Mouse (Mus musculus) heart, adult 2 months (tissue): ENCODE results near the gene Elf1. TPM values are rescaled to one million over a fixed set of nuclear protein-coding genes. Genes with fewer than 3 reads are reported as not detected.

Experiments
- DNase-seq, 2 experiments: peaks; one replicate each; pipeline ENCODE4 v3.0.0; 2021
- H3K27ac ChIP-seq: fragments of 200-600 bp; 2 replicates; pipeline ENCODE4 v1.8.1; 2022
- H3K27me3 ChIP-seq: fragments of 200-500 bp; 2 replicates; pipeline ENCODE4 v1.6.1; 2012; ENCODE audit warnings: mild to moderate bottlenecking, low read length, inconsistent platforms, mixed read lengths; ENCODE audit not compliant: control insufficient read depth, insufficient read depth
- H3K36me3 ChIP-seq: fragments of 200-500 bp; 2 replicates; pipeline ENCODE4 v1.6.1; 2012; ENCODE audit warnings: low read length, inconsistent platforms; ENCODE audit not compliant: control insufficient read depth, insufficient read depth
- H3K4me1 ChIP-seq: fragments of 200-500 bp; 2 replicates; pipeline ENCODE4 v1.6.1; 2011; ENCODE audit warnings: low read length; ENCODE audit not compliant: control insufficient read depth, insufficient read depth
- H3K4me3 ChIP-seq: fragments of 200-600 bp; 2 replicates; pipeline ENCODE4 v1.8.1; 2022
- H3K79me2 ChIP-seq: fragments of 200-500 bp; replicated peaks from 2 replicates; pipeline ENCODE4 v1.6.1; 2012; ENCODE audit warnings: mild to moderate bottlenecking, inconsistent platforms, low read length, moderate library complexity, mixed read lengths; ENCODE audit not compliant: control insufficient read depth, insufficient read depth
- H3K9ac ChIP-seq: fragments of 200-500 bp; 2 replicates; pipeline ENCODE4 v1.6.1; 2012; ENCODE audit warnings: low read depth, mild to moderate bottlenecking, control low read depth, inconsistent platforms, low read length, mixed read lengths
- CTCF ChIP-seq: fragments of 200-600 bp; IDR thresholded peaks from 2 replicates; pipeline ENCODE4 v1.8.1; 2022; ENCODE audit warnings: antibody characterized with exemption, mild to moderate bottlenecking, moderate library complexity
- EP300 ChIP-seq: fragments of 200-500 bp; IDR thresholded peaks from 2 replicates; pipeline ENCODE4 v1.6.1; 2011; ENCODE audit warnings: low read depth, low read length, control low read depth; ENCODE audit not compliant: insufficient read depth
- POLR2A ChIP-seq: fragments of 200-500 bp; IDR thresholded peaks from 2 replicates; pipeline ENCODE4 v1.6.1; 2011; ENCODE audit warnings: mild to moderate bottlenecking, low read depth, low read length, control low read depth; ENCODE audit not compliant: insufficient read depth
- WGBS: fragments of 180-500 bp; shearing (Covaris S2); methylation state at CpG from one replicate; pipeline ENCODE4 v1.1.7; 2018; 5-methylcytosine and 5-hydroxymethylcytosine counted together
- intact Hi-C: fragments of 180-260 bp; cut with DNase I; formaldehyde crosslinking; loops from one replicate; pipeline ENCODE4 v1.15.1; 2025
- polyA plus RNA-seq: library from polyadenylated mRNA; depleted of rRNA; stranded (reverse); fragments of >200 nt; gene quantifications from 2 replicates; pipeline ENCODE4 v1.2.3, GENCODE M21; 2012
- total RNA-seq, 2 experiments: library from RNA; stranded (reverse); gene quantifications; 2 replicates each; pipeline ENCODE4 v1.2.3; 2021

Elf1 gene
- total and polyA plus RNA-seq, 3 experiments = 6.6 to 13.7 (median 13.3) TPM

- Histone ChIP-seq H3K79me2 (no peaks in the 10 kb centered on the region), H3K4me3 (no peak overlapping the region), H3K4me1 (no peaks in the 10 kb centered on the region), H3K36me3 (peaks cover 5% of the 10 kb centered on the region), H3K27me3 (no peaks in the 10 kb centered on the region), H3K27ac (no peak overlapping the region), H3K9ac (no peak overlapping the region)
- 86% methylated on average over 13 of the region's 13 CpGs for WGBS
- no peak for DNase-seq
- intact Hi-C loops = no loop called here
- no peak for TF ChIP-seq CTCF
- no peak for TF ChIP-seq POLR2A
- no peak for TF ChIP-seq EP300
These were observed 92.6 kb downstream of the Elf1 start for GRCm38 (mm10) chr14:79573482-79574191.

GRCm38 (mm10) chr14:79574361-79574760 is 93.4 kb downstream of the Elf1 start:
- intact Hi-C loops = no loop called here
- Histone ChIP-seq H3K36me3 (peaks cover 5% of the 10 kb centered on the region), H3K27me3 (no peaks in the 10 kb centered on the region), H3K4me3 (no peak overlapping the region), H3K79me2 (no peaks in the 10 kb centered on the region), H3K4me1 (no peaks in the 10 kb centered on the region), H3K9ac (no peak overlapping the region), H3K27ac (no peak overlapping the region)
- no peak for TF ChIP-seq POLR2A
- no peak for TF ChIP-seq EP300
- no peak for TF ChIP-seq CTCF
- WGBS = 73% methylated on average over 1 of the region's 1 CpGs
- no peak for DNase-seq

- Histone ChIP-seq H3K27ac (no peak overlapping the region), H3K4me3 (no peak overlapping the region), H3K27me3 (no peaks in the 10 kb centered on the region), H3K4me1 (peaks cover 2% of the 10 kb centered on the region), H3K9ac (no peak overlapping the region), H3K79me2 (0 out of 2 replicates have a peak, but pooled peaks cover 1% of the 10 kb centered on the region), H3K36me3 (peaks cover 3% of the 10 kb centered on the region)
- intact Hi-C loops = loop anchor here (10.0 kb wide), 1 partner anchor 189 kb away; the partner anchor contains the start of genes Mtrf1 and Naa16
- TF ChIP-seq EP300 (no peak), POLR2A (no peak)
- DNase-seq = no peak
- 89% methylated on average over 5 of the region's 5 CpGs for WGBS
These were observed 102.7 kb downstream of the Elf1 start for GRCm38 (mm10) chr14:79583526-79584245.

GRCm38 (mm10) chr14:79586499-79587138 is 105.6 kb downstream of the Elf1 start:
- intact Hi-C loops = loop anchor here (2.0 to 10.0 kb wide), 3 partner anchors 98 to 192 kb away; partner anchors contain the start of genes Elf1, Mtrf1, Naa16 and Wbp4
- Histone ChIP-seq H3K27ac (peak overlapping the region; percentile 100), H3K79me2 (0 out of 2 replicates have a peak, but pooled peaks cover 1% of the 10 kb centered on the region), H3K9ac (peak overlapping the region; percentile 75), H3K4me3 (peak overlapping the region; percentile 70), H3K27me3 (no peaks in the 10 kb centered on the region), H3K36me3 (peaks cover 3% of the 10 kb centered on the region), H3K4me1 (peaks cover 3% of the 10 kb centered on the region)
- TF ChIP-seq CTCF = no peak
- TF ChIP-seq EP300 = no peak
- TF ChIP-seq POLR2A = no peak
- no peak for DNase-seq
- 29% methylated on average over 16 of the region's 16 CpGs for WGBS

- Histone ChIP-seq H3K4me3 (peak within 1 kb of the TSS; percentile 70), H3K36me3 (peaks cover 3% of the 10 kb centered on the region), H3K27ac (peak within 1 kb of the TSS; percentile 100), H3K4me1 (peaks cover 3% of the 10 kb centered on the region), H3K27me3 (no peaks in the 10 kb centered on the region), H3K79me2 (0 out of 2 replicates have a peak, but pooled peaks cover 1% of the 10 kb centered on the region), H3K9ac (peak within 1 kb of the TSS; percentile 75)
- TF ChIP-seq EP300 = peak; percentile 66; the same call in 1 of the 2 replicates
- no peak for TF ChIP-seq CTCF
- peak; percentile 72 for TF ChIP-seq POLR2A
- WGBS = under 1% methylated on average over 60 of the region's 60 CpGs
- intact Hi-C loops = loop anchor here (2.0 to 10.0 kb wide), 3 partner anchors 98 to 192 kb away; partner anchors contain the start of genes Elf1, Mtrf1, Naa16 and Wbp4
- DNase-seq = peak; percentile 96 to 97
These were observed 106.3 kb downstream of the Elf1 start, which contains the start of gene Sugt1 for GRCm38 (mm10) chr14:79587139-79587851. Sugt1 (plus strand) TSS chr14:79587691.
